Mouse (Mus musculus): Measurements from ENCODE around the gene Coasy. TPM values are rescaled to one million over a fixed set of nuclear protein-coding genes. Genes with fewer than 3 reads are reported as not detected.

Coasy gene
- polyA plus RNA-seq, 1 experiment from 2014 or later: 26.8 TPM

GRCm38 (mm10) chr11:101080421-101080820 lies 1.9 kb upstream of the Coasy start:
- H3K9ac ChIP-seq: no peak overlapping the region
- H3K4me1 ChIP-seq: peaks cover 28% of the 10 kb centered on the region
- H3K4me3 ChIP-seq: no peak overlapping the region
- no peak for ATAC-seq (ENCODE audit: extremely low read depth, insufficient number of reproducible peaks, low FRiP score, low TSS enrichment)
- peaks cover 54% of the 10 kb centered on the region for H3K27me3 ChIP-seq (replicated peaks)
- no peak overlapping the region for H3K27ac ChIP-seq (replicated peaks)
- H3K9me3 ChIP-seq: no peaks in the 10 kb centered on the region
- H3K36me3 ChIP-seq: peaks cover 18% of the 10 kb centered on the region
- WGBS: 75% methylated on average over 5 of the region's 5 CpGs
- H3K4me2 ChIP-seq: no peak overlapping the region

GRCm38 (mm10) chr11:101081659-101082058 lies 706 bp upstream of the Coasy start:
- Histone ChIP-seq H3K27ac (replicated peaks) (peak overlapping the region; percentile 94), H3K36me3 (peaks cover 21% of the 10 kb centered on the region), H3K4me2 (peak overlapping the region; percentile 99), H3K9me3 (no peaks in the 10 kb centered on the region), H3K4me1 (peaks cover 41% of the 10 kb centered on the region), H3K9ac (peak overlapping the region; percentile 97), H3K27me3 (replicated peaks) (peaks cover 48% of the 10 kb centered on the region), H3K4me3 (peak overlapping the region; percentile 91)
- no peak for ATAC-seq (ENCODE audit: extremely low read depth, insufficient number of reproducible peaks, low FRiP score, low TSS enrichment)
- WGBS: 6% methylated on average over 10 of the region's 10 CpGs

- Histone ChIP-seq H3K4me3 (peak overlapping the region; percentile 91), H3K9me3 (no peaks in the 10 kb centered on the region), H3K27ac (replicated peaks) (peak overlapping the region; percentile 94), H3K27me3 (replicated peaks) (peaks cover 33% of the 10 kb centered on the region), H3K4me2 (peak overlapping the region; percentile 99), H3K36me3 (peaks cover 16% of the 10 kb centered on the region), H3K9ac (peak overlapping the region; percentile 97), H3K4me1 (peaks cover 50% of the 10 kb centered on the region)
- 33% methylated on average over 19 of the region's 19 CpGs for WGBS
- no peak for ATAC-seq (ENCODE audit: extremely low read depth, insufficient number of reproducible peaks, low FRiP score, low TSS enrichment)
Observed at GRCm38 (mm10) chr11:101083083-101083697, 825 bp downstream of the Coasy start.

- Histone ChIP-seq H3K27ac (replicated peaks) (no peak overlapping the region), H3K9ac (0 out of 2 replicates have a peak overlapping the region, but pooled peaks have one; percentile 97), H3K9me3 (no peaks in the 10 kb centered on the region), H3K36me3 (peaks cover 26% of the 10 kb centered on the region), H3K4me2 (no peak overlapping the region), H3K4me1 (peaks cover 55% of the 10 kb centered on the region), H3K27me3 (replicated peaks) (peaks cover 23% of the 10 kb centered on the region), H3K4me3 (no peak overlapping the region)
- ATAC-seq (ENCODE audit: extremely low read depth, insufficient number of reproducible peaks, low FRiP score, low TSS enrichment): no peak
- 80% methylated on average over 14 of the region's 14 CpGs for WGBS
Observed at GRCm38 (mm10) chr11:101084246-101084645, 1.9 kb downstream of the Coasy start.

GRCm38 (mm10) chr11:101084811-101085210 lies 2.4 kb downstream of the Coasy start:
- H3K4me1 ChIP-seq: peaks cover 49% of the 10 kb centered on the region

GRCm38 (mm10) chr11:101085617-101086322 lies 3.4 kb downstream of the Coasy start:
- no peak for ATAC-seq (ENCODE audit: extremely low read depth, insufficient number of reproducible peaks, low FRiP score, low TSS enrichment)
- Histone ChIP-seq H3K4me2 (peak overlapping the region; percentile 93; the same call in 1 of the 2 replicates), H3K27ac (replicated peaks) (peak overlapping the region; percentile 87; the same call in 1 of the 2 replicates), H3K27me3 (replicated peaks) (peaks cover 7% of the 10 kb centered on the region), H3K4me1 (peaks cover 48% of the 10 kb centered on the region), H3K9me3 (no peaks in the 10 kb centered on the region), H3K9ac (peak overlapping the region; percentile 97), H3K36me3 (peaks cover 41% of the 10 kb centered on the region), H3K4me3 (no peak overlapping the region)
- 85% methylated on average over 18 of the region's 18 CpGs for WGBS

More at GRCm38 (mm10) chr11:101084811-101085210, 2.4 kb downstream of the Coasy start:
- Histone ChIP-seq H3K4me2 (no peak overlapping the region), H3K4me3 (no peak overlapping the region), H3K27me3 (replicated peaks) (peaks cover 17% of the 10 kb centered on the region), H3K27ac (replicated peaks) (no peak overlapping the region), H3K9ac (no peak overlapping the region), H3K36me3 (peaks cover 32% of the 10 kb centered on the region), H3K9me3 (no peaks in the 10 kb centered on the region)
- ATAC-seq (ENCODE audit: extremely low read depth, insufficient number of reproducible peaks, low FRiP score, low TSS enrichment): no peak
- WGBS: 90% methylated on average over 12 of the region's 12 CpGs

GRCm38 (mm10) chr11:101086323-101086674 lies 3.9 kb downstream of the Coasy start:
- peaks cover 2% of the 10 kb centered on the region for H3K27me3 ChIP-seq (replicated peaks)
- no peaks in the 10 kb centered on the region for H3K9me3 ChIP-seq
- H3K4me2 ChIP-seq: peak overlapping the region; percentile 93
- peaks cover 45% of the 10 kb centered on the region for H3K4me1 ChIP-seq
- peaks cover 47% of the 10 kb centered on the region for H3K36me3 ChIP-seq
- 75% methylated on average over 6 of the region's 6 CpGs for WGBS
- H3K9ac ChIP-seq: peak overlapping the region; percentile 97
- H3K4me3 ChIP-seq: peak overlapping the region; percentile 79
- no peak for ATAC-seq (ENCODE audit: extremely low read depth, insufficient number of reproducible peaks, low FRiP score, low TSS enrichment)
- H3K27ac ChIP-seq (replicated peaks): peak overlapping the region; percentile 87

- no peaks in the 10 kb centered on the region for H3K27me3 ChIP-seq (replicated peaks)
- peaks cover 54% of the 10 kb centered on the region for H3K36me3 ChIP-seq
- peak within 1 kb of the TSS; percentile 79 for H3K4me3 ChIP-seq
- peak within 1 kb of the TSS; percentile 87 for H3K27ac ChIP-seq (replicated peaks)
- H3K4me1 ChIP-seq: peaks cover 39% of the 10 kb centered on the region
- WGBS: 2% methylated on average over 51 of the region's 52 CpGs
- peak within 1 kb of the TSS; percentile 97 for H3K9ac ChIP-seq
- H3K4me2 ChIP-seq: peak within 1 kb of the TSS; percentile 93
- H3K9me3 ChIP-seq: no peaks in the 10 kb centered on the region
- peak; percentile 62 for ATAC-seq (ENCODE audit: extremely low read depth, insufficient number of reproducible peaks, low FRiP score, low TSS enrichment)
Observed at GRCm38 (mm10) chr11:101086756-101087681, 4.7 kb downstream of the Coasy start, which contains the start of gene Mlx. Gene Mlx (plus strand): TSS chr11:101087277.

GRCm38 (mm10) chr11:101087682-101088055 lies 5.3 kb downstream of the Coasy start:
- peaks cover 39% of the 10 kb centered on the region for H3K4me1 ChIP-seq
- WGBS: 6% methylated on average over 8 of the region's 8 CpGs
- ATAC-seq (ENCODE audit: extremely low read depth, insufficient number of reproducible peaks, low FRiP score, low TSS enrichment): no peak

GRCm38 (mm10) chr11:101089931-101090330 lies 7.6 kb downstream of the Coasy start:
- H3K4me1 ChIP-seq: peaks cover 36% of the 10 kb centered on the region
- H3K9me3 ChIP-seq: no peaks in the 10 kb centered on the region
- peaks cover 69% of the 10 kb centered on the region for H3K36me3 ChIP-seq
- no peak overlapping the region for H3K27ac ChIP-seq (replicated peaks)
- H3K27me3 ChIP-seq (replicated peaks): no peaks in the 10 kb centered on the region
- no peak overlapping the region for H3K9ac ChIP-seq
- no peak for ATAC-seq (ENCODE audit: extremely low read depth, insufficient number of reproducible peaks, low FRiP score, low TSS enrichment)
- no peak overlapping the region for H3K4me3 ChIP-seq
- no peak overlapping the region for H3K4me2 ChIP-seq
- 86% methylated on average over 1 of the region's 1 CpGs for WGBS

More at GRCm38 (mm10) chr11:101087682-101088055, 5.3 kb downstream of the Coasy start:
- H3K9ac ChIP-seq: peak overlapping the region; percentile 97
- peak overlapping the region; percentile 87 for H3K27ac ChIP-seq (replicated peaks)
- peak overlapping the region; percentile 93 for H3K4me2 ChIP-seq
- peaks cover 60% of the 10 kb centered on the region for H3K36me3 ChIP-seq
- H3K27me3 ChIP-seq (replicated peaks): no peaks in the 10 kb centered on the region
- peak overlapping the region; percentile 79 for H3K4me3 ChIP-seq
- no peaks in the 10 kb centered on the region for H3K9me3 ChIP-seq

GRCm38 (mm10) chr11:101094930-101095313 lies 12.6 kb downstream of the Coasy start:
- H3K4me2 ChIP-seq: peak overlapping the region; percentile 97
- H3K27ac ChIP-seq (replicated peaks): peak overlapping the region; percentile 98
- no peak for ATAC-seq (ENCODE audit: extremely low read depth, insufficient number of reproducible peaks, low FRiP score, low TSS enrichment)
- no peaks in the 10 kb centered on the region for H3K27me3 ChIP-seq (replicated peaks)
- H3K9ac ChIP-seq: peak overlapping the region; percentile 92
- no peaks in the 10 kb centered on the region for H3K9me3 ChIP-seq
- H3K4me3 ChIP-seq: peak overlapping the region; percentile 84
- WGBS: 1% methylated on average over 18 of the region's 18 CpGs
- H3K4me1 ChIP-seq: peaks cover 16% of the 10 kb centered on the region
- H3K36me3 ChIP-seq: peaks cover 75% of the 10 kb centered on the region
